Comparison of ENCODE assay signal across 17 mouse cellular contexts in genomic region chr13:31352825-31353224, GRCm38 (mm10).
DNase-seq lines count a peak whose midpoint lies in the region; ATAC-seq and TF ChIP-seq lines count a peak whose summit lies in the region.
"Had no signal": no experiment of that assay in that cellular context is flagged by ENCODE, and none has a peak within 500 bp of the region (broad histone marks: within the 10 kb centered on the region; RNA-seq: fewer than 3 reads in every experiment).

No protein-coding gene starts in this region.

- no peaks in the 10 kb centered on the region for H3K9me3 ChIP-seq in forebrain, postnatal 0 days (ENCODE audit: low read length)
- no peaks in the 10 kb centered on the region for H3K9me3 ChIP-seq in forebrain, embryonic 14.5 days (replicated peaks; ENCODE audit: control insufficient read depth, low read length)
- H3K9me3 ChIP-seq in heart, embryonic 10.5 days: no peaks in the 10 kb centered on the region
- H3K9me3 ChIP-seq: forebrain, embryonic 15.5 days; limb, embryonic 15.5 days; midbrain, embryonic 15.5 days had no signal

- intact Hi-C loops in heart, postnatal 36 days (cut with DNase I): no loop called here

- H3K4me1 ChIP-seq in forebrain, postnatal 0 days (ENCODE audit: insufficient read depth): no peaks in the 10 kb centered on the region
- H3K4me1 ChIP-seq in forebrain, embryonic 14.5 days (ENCODE audit: control insufficient read depth, insufficient read depth, low read length): no peaks in the 10 kb centered on the region
- H3K4me1 ChIP-seq in liver, adult 2 months (ENCODE audit: control insufficient read depth, insufficient read depth, low read length): no peaks in the 10 kb centered on the region
- 0 out of 2 replicates have a peak, but pooled peaks cover 4% of the 10 kb centered on the region for H3K4me1 ChIP-seq in heart, embryonic 10.5 days
- H3K4me1 ChIP-seq: forebrain, embryonic 15.5 days; limb, embryonic 15.5 days; midbrain, embryonic 15.5 days had no signal

- no peak for DNase-seq in forebrain, postnatal 0 days
- no peak for DNase-seq in forebrain, embryonic 14.5 days (ENCODE audit: low spot score)
- peak; percentile 19 for DNase-seq in liver, adult 2 months (ENCODE audit: extremely low read depth, low read depth, low spot score)
- DNase-seq in liver (no peak), 416B (ENCODE audit: low read depth) (peak; percentile 5), Patski (ENCODE audit: low read depth, low spot score) (no peak)
- no peak for DNase-seq in heart, postnatal 36 days
- no peak for DNase-seq in heart, embryonic 10.5 days (ENCODE audit: low spot score)
- DNase-seq: cerebellum, adult 18-20 months; embryo, embryonic 11 days; gastrocnemius, adult 2 months; heart, adult 18-20 months; kidney, adult 9 months had no signal

- H3K27ac ChIP-seq in forebrain, postnatal 0 days (ENCODE audit: low read depth, low read length): no peak overlapping the region
- H3K27ac ChIP-seq in forebrain, embryonic 14.5 days (ENCODE audit: low read depth, low read length): no peak overlapping the region
- H3K27ac ChIP-seq in liver, adult 2 months (replicated peaks; ENCODE audit: insufficient read depth, low read depth, low read length): no peak overlapping the region
- H3K27ac ChIP-seq in heart, embryonic 10.5 days: no peak overlapping the region
- H3K27ac ChIP-seq: forebrain, embryonic 15.5 days; gastrocnemius, adult 2 months; hindbrain, embryonic 14.5 days; limb, embryonic 15.5 days; midbrain, embryonic 15.5 days had no signal

- H3K4me2 ChIP-seq in forebrain, postnatal 0 days (ENCODE audit: low read depth): no peak overlapping the region
- H3K4me2 ChIP-seq in forebrain, embryonic 14.5 days (ENCODE audit: low read length): no peak overlapping the region
- H3K4me2 ChIP-seq: forebrain, embryonic 15.5 days; hindbrain, embryonic 14.5 days; limb, embryonic 15.5 days; midbrain, embryonic 15.5 days had no signal

- no peaks in the 10 kb centered on the region for H3K36me3 ChIP-seq in forebrain, postnatal 0 days (ENCODE audit: insufficient read depth)
- no peaks in the 10 kb centered on the region for H3K36me3 ChIP-seq in forebrain, embryonic 14.5 days (ENCODE audit: control insufficient read depth, insufficient read depth, low read length)
- H3K36me3 ChIP-seq in liver, adult 2 months (ENCODE audit: control insufficient read depth, insufficient read depth, low read length): no peaks in the 10 kb centered on the region
- no peaks in the 10 kb centered on the region for H3K36me3 ChIP-seq in heart, embryonic 10.5 days
- H3K36me3 ChIP-seq: forebrain, embryonic 15.5 days; limb, embryonic 15.5 days; midbrain, embryonic 15.5 days had no signal

- in situ Hi-C loops in Patski (cut with MboI; ENCODE audit: low pct_unique_long_range_greater_than_20kb): no loop called here

- no peak overlapping the region for H3K9ac ChIP-seq in forebrain, postnatal 0 days
- H3K9ac ChIP-seq in forebrain, embryonic 14.5 days (ENCODE audit: low read length): no peak overlapping the region
- no peak overlapping the region for H3K9ac ChIP-seq in liver, adult 2 months (ENCODE audit: low read depth, low read length)
- H3K9ac ChIP-seq: forebrain, embryonic 15.5 days; hindbrain, embryonic 14.5 days; limb, embryonic 15.5 days; midbrain, embryonic 15.5 days had no signal

- no peak for ATAC-seq in forebrain, postnatal 0 days
- ATAC-seq in forebrain, embryonic 14.5 days: no peak
- no peak for ATAC-seq in Patski
- ATAC-seq: forebrain, embryonic 15.5 days; midbrain, embryonic 15.5 days had no signal

- TF ChIP-seq POLR2A in liver, adult 2 months (IDR thresholded peaks at IDR 0.05; ENCODE audit: extremely low read depth, insufficient read depth, low read length): no peak

- POLR2A ChIA-PET in Patski (lab: Charles Lee): no interaction called here

- no peak overlapping the region for H3K4me3 ChIP-seq in forebrain, postnatal 0 days (ENCODE audit: low read depth, low read length)
- H3K4me3 ChIP-seq in forebrain, embryonic 14.5 days (ENCODE audit: low read depth, low read length): no peak overlapping the region
- no peak overlapping the region for H3K4me3 ChIP-seq in liver, adult 2 months (ENCODE audit: insufficient read depth, low read depth, low read length)
- no peak overlapping the region for H3K4me3 ChIP-seq in heart, embryonic 10.5 days
- H3K4me3 ChIP-seq: forebrain, embryonic 15.5 days; gastrocnemius, adult 2 months; limb, embryonic 15.5 days; midbrain, embryonic 15.5 days had no signal

- H3K79me2 ChIP-seq in liver, adult 2 months (ENCODE audit: control insufficient read depth, insufficient read depth, low read length): no peaks in the 10 kb centered on the region

- CTCF ChIA-PET in Patski (lab: Charles Lee): interaction anchor here (1.8 kb wide), 2 partner anchors 12 to 24 kb away, joined by 5 to 8 read pairs; no protein-coding TSS in a partner anchor

- peak; percentile 36 for TF ChIP-seq CTCF in forebrain, postnatal 0 days (IDR thresholded peaks at IDR 0.05; ENCODE audit: low read depth)
- TF ChIP-seq CTCF in liver, adult 2 months (IDR thresholded peaks at IDR 0.05; ENCODE audit: low read depth, low read length): peak; percentile 50; the same call in 1 of the 2 replicates
- peak; percentile 56 for TF ChIP-seq CTCF in Patski (IDR thresholded peaks at IDR 0.05)

- no peaks in the 10 kb centered on the region for H3K27me3 ChIP-seq in forebrain, postnatal 0 days (ENCODE audit: insufficient read depth, low read length)
- no peaks in the 10 kb centered on the region for H3K27me3 ChIP-seq in forebrain, embryonic 14.5 days (replicated peaks; ENCODE audit: control insufficient read depth, insufficient read depth, low read length)
- no peaks in the 10 kb centered on the region for H3K27me3 ChIP-seq in liver, adult 2 months (ENCODE audit: control insufficient read depth, insufficient read depth, low read length)
- H3K27me3 ChIP-seq in Patski: no peaks in the 10 kb centered on the region
- peaks cover 20% of the 10 kb centered on the region for H3K27me3 ChIP-seq in heart, embryonic 10.5 days (ENCODE audit: insufficient read depth, poor library complexity, severe bottlenecking)
- H3K27me3 ChIP-seq: forebrain, embryonic 15.5 days; limb, embryonic 15.5 days; midbrain, embryonic 15.5 days had no signal

- WGBS in forebrain, postnatal 0 days: 76% methylated on average over 5 of the region's 5 CpGs
- WGBS in forebrain, embryonic 14.5 days: 72% methylated on average over 5 of the region's 5 CpGs
- WGBS in liver, adult 2 months: 80% methylated on average over 5 of the region's 5 CpGs
- 77% methylated on average over 5 of the region's 5 CpGs for WGBS in heart, embryonic 10.5 days

Comparison
In these comparisons a context has a peak if more than half of its experiments do, and no peak if none do; other contexts are left out.
1. DNase-seq: peak in liver, adult 2 months (single experiment) and 416B (single experiment); none in forebrain, postnatal 0 days (single experiment), forebrain, embryonic 14.5 days (single experiment), liver (single experiment), Patski (single experiment), heart, postnatal 36 days (0 of 2) and heart, embryonic 10.5 days (single experiment).
2. Peak in every context shown above with its lines, with median percentiles within 50 percentile points of each other: CTCF ChIP-seq.